Mouse (Mus musculus): ENCODE results near the gene Gng12. TPM values are rescaled to one million over a fixed set of nuclear protein-coding genes. Genes with fewer than 3 reads are reported as not detected.
"Not testable (repeated sequence)": the region's sequence is repeated elsewhere in the genome, so short reads cannot be mapped to it uniquely, and the experiment has no call there.

Gng12 gene
- total RNA-seq, 1 experiment = 14.3 TPM

DNA sequence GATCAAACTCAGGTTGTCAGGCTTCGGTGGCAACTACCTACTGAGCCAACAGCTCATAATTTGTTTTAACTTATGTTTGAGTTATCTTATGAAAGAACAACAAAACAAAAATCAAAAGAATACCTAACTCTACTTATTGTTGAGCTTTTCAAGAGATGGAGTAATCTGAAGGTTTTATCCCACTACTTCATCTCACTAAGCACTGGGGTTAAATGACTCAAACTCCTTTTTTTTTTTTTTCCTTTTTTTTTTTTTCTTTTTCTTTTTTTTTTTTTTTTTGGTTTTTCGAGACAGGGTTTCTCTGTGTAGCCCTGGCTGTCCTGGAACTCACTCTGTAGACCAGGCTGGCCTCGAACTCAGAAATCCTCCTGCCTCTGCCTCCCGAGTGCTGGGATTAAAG, 136.8 kb downstream of the Gng12 start:
- H3K36me3 ChIP-seq (ENCODE audit: control insufficient read depth, insufficient read depth, low read length, poor library complexity, severe bottlenecking) = peaks cover 21% of the 10 kb centered on the region
- H3K9ac ChIP-seq (ENCODE audit: insufficient read depth, low read depth, low read length, poor library complexity, severe bottlenecking); in situ Hi-C loops (cut with MboI; ENCODE audit: low sequenced_read_pairs in 2 of 2, unreplicated experiment in 2 of 2); DNase-seq (ENCODE audit: low read depth, low spot score); H3K27ac ChIP-seq (ENCODE audit: insufficient read depth, low read depth, low read length, poor library complexity, severe bottlenecking); H3K9me3 ChIP-seq (ENCODE audit: control insufficient read depth, insufficient read depth, low read depth, low read length); H3K4me3 ChIP-seq (ENCODE audit: insufficient read depth in 1 of 2, low read depth in 1 of 2, low read length in 2 of 2, poor library complexity in 1 of 2, severe bottlenecking in 1 of 2): not testable (repeated sequence)
- H3K4me1 ChIP-seq (ENCODE audit: control insufficient read depth in 2 of 2, insufficient read depth in 2 of 2, low read length in 2 of 2, poor library complexity in 1 of 2) = peaks cover 2 to 19% of the 10 kb centered on the region in 2 experiments
- TF ChIP-seq ZNF384 (IDR thresholded peaks at IDR 0.05; ENCODE audit: low read depth, low read length) = peak; percentile 48; the same call in 1 of the 2 replicates

- H3K4me1 ChIP-seq (ENCODE audit: control insufficient read depth in 2 of 2, insufficient read depth in 2 of 2, low read length in 2 of 2, poor library complexity in 1 of 2) = peaks cover 2 to 18% of the 10 kb centered on the region in 2 experiments
- H3K4me3 ChIP-seq (ENCODE audit: insufficient read depth in 1 of 2, low read depth in 1 of 2, low read length in 2 of 2, poor library complexity in 1 of 2, severe bottlenecking in 1 of 2) = no peak overlapping the region
- no peaks in the 10 kb centered on the region for H3K9me3 ChIP-seq (ENCODE audit: control insufficient read depth, insufficient read depth, low read depth, low read length)
- H3K9ac ChIP-seq (ENCODE audit: insufficient read depth, low read depth, low read length, poor library complexity, severe bottlenecking) = no peak overlapping the region; the same call in 1 of the 2 replicates
- no peak for DNase-seq (ENCODE audit: low read depth, low spot score)
- in situ Hi-C loops (cut with MboI; ENCODE audit: low sequenced_read_pairs in 2 of 2, unreplicated experiment in 2 of 2) = no loop called here
- H3K27ac ChIP-seq (ENCODE audit: insufficient read depth, low read depth, low read length, poor library complexity, severe bottlenecking) = peak overlapping the region; percentile 54; the same call in 1 of the 2 replicates
- H3K36me3 ChIP-seq (ENCODE audit: control insufficient read depth, insufficient read depth, low read length, poor library complexity, severe bottlenecking) = peaks cover 21% of the 10 kb centered on the region
- no peak for TF ChIP-seq CHD2 (IDR thresholded peaks at IDR 0.05; ENCODE audit: low read depth, low read length)
- TF ChIP-seq ZC3H11A (IDR thresholded peaks at IDR 0.05; ENCODE audit: borderline replicate concordance, low read depth, low read length) = no peak
- TF ChIP-seq ZNF384 (IDR thresholded peaks at IDR 0.05; ENCODE audit: low read depth, low read length) = no peak
- no peak for TF ChIP-seq HCFC1 (IDR thresholded peaks at IDR 0.05; ENCODE audit: borderline replicate concordance, insufficient read depth, low read length)
- TF ChIP-seq MAFK (IDR thresholded peaks at IDR 0.05; ENCODE audit: insufficient read depth, low read depth, low read length) = no peak
Measured at GRCm38 (mm10) chr6:67033604-67034003, 137.4 kb downstream of the Gng12 start.

GRCm38 (mm10) chr6:67034331-67035130, 138.3 kb downstream of the Gng12 start:
- H3K4me3 ChIP-seq (ENCODE audit: insufficient read depth in 1 of 2, low read depth in 1 of 2, low read length in 2 of 2, poor library complexity in 1 of 2, severe bottlenecking in 1 of 2) = peak overlapping the region in 1 of 2 experiments; percentile 42; a peak in 3 of 4 replicates
- peak overlapping the region; percentile 55; the same call in 1 of the 2 replicates for H3K27ac ChIP-seq (ENCODE audit: insufficient read depth, low read depth, low read length, poor library complexity, severe bottlenecking)
- H3K36me3 ChIP-seq (ENCODE audit: control insufficient read depth, insufficient read depth, low read length, poor library complexity, severe bottlenecking) = peaks cover 21% of the 10 kb centered on the region
- H3K9ac ChIP-seq (ENCODE audit: insufficient read depth, low read depth, low read length, poor library complexity, severe bottlenecking) = peak overlapping the region; percentile 61
- no peak for TF ChIP-seq ZNF384 (IDR thresholded peaks at IDR 0.05; ENCODE audit: low read depth, low read length)
- no peak for DNase-seq (ENCODE audit: low read depth, low spot score)
- in situ Hi-C loops (cut with MboI; ENCODE audit: low sequenced_read_pairs in 2 of 2, unreplicated experiment in 2 of 2) = no loop called here
- no peaks in the 10 kb centered on the region for H3K9me3 ChIP-seq (ENCODE audit: control insufficient read depth, insufficient read depth, low read depth, low read length)
- peaks cover 2 to 10% of the 10 kb centered on the region in 2 experiments for H3K4me1 ChIP-seq (ENCODE audit: control insufficient read depth in 2 of 2, insufficient read depth in 2 of 2, low read length in 2 of 2, poor library complexity in 1 of 2)

DNA sequence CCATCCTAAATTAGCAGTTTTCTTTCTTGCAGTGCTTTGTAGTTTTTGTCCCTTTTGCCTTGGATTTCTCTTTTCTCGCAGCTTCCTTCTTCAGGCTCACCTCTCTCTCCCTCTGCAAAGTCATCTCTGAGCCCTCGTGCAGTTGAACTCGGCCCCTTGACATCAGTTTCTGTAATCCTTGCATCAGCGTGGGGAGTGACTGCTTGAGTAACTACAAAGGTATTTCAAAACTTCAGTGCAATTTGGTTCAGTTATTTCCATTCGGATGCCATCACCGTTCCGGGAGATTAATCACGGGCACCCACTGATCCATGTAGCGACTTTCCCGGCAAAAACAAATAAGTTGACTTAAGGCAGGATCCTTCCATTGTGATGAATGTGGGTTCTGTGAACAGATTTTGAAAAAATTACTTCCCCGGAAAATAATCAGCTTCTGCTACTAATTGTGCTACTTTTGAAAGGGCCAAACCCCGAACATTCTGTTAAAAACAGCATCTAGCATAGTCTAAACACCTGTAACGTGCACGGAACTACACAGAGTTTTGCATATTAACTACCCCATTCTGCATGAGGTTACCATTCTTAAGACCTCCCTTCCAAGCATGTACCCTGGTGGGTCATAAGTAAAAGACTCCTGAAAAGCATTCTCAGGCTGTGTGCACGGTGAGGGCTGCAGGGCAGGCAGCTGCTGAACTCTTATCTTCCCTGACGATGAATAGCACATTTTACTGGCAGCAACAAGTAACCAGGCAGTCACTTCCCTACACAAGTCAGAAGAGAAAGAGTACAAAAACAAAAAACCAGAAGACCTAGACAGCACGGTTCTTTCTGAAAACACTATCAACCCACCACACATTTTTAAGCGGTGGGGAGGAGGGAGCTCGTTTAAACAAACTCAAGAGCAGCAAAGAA, 139.4 kb downstream of the Gng12 start:
- H3K4me1 ChIP-seq (ENCODE audit: control insufficient read depth in 2 of 2, insufficient read depth in 2 of 2, low read length in 2 of 2, poor library complexity in 1 of 2) = peaks cover 2 to 10% of the 10 kb centered on the region in 2 experiments
- in situ Hi-C loops (cut with MboI; ENCODE audit: low sequenced_read_pairs in 2 of 2, unreplicated experiment in 2 of 2) = no loop called here
- H3K4me3 ChIP-seq (ENCODE audit: insufficient read depth in 1 of 2, low read depth in 1 of 2, low read length in 2 of 2, poor library complexity in 1 of 2, severe bottlenecking in 1 of 2) = peak overlapping the region; percentile 94 to 95
- H3K36me3 ChIP-seq (ENCODE audit: control insufficient read depth, insufficient read depth, low read length, poor library complexity, severe bottlenecking) = peaks cover 21% of the 10 kb centered on the region
- DNase-seq (ENCODE audit: low read depth, low spot score) = no peak
- peak overlapping the region; percentile 91 for H3K9ac ChIP-seq (ENCODE audit: insufficient read depth, low read depth, low read length, poor library complexity, severe bottlenecking)
- peak overlapping the region; percentile 16; the same call in 1 of the 2 replicates for H3K27ac ChIP-seq (ENCODE audit: insufficient read depth, low read depth, low read length, poor library complexity, severe bottlenecking)
- no peaks in the 10 kb centered on the region for H3K9me3 ChIP-seq (ENCODE audit: control insufficient read depth, insufficient read depth, low read depth, low read length)
- no peak for TF ChIP-seq ZNF384 (IDR thresholded peaks at IDR 0.05; ENCODE audit: low read depth, low read length)

All from ES-E14 (cell line).